Mouse (Mus musculus): ENCODE data around the gene Tex45. TPM values are rescaled to one million over a fixed set of nuclear protein-coding genes. Genes with fewer than 3 reads are reported as not detected.

The Tex45 gene
- total RNA-seq, 2 experiments from 2014 or later: not detected

- no peak for ATAC-seq (ENCODE audit: poor library complexity, severe bottlenecking)
Observed at GRCm38 (mm10) chr8:3531936-3532335, 61.3 kb downstream of the Tex45 start.

DNA sequence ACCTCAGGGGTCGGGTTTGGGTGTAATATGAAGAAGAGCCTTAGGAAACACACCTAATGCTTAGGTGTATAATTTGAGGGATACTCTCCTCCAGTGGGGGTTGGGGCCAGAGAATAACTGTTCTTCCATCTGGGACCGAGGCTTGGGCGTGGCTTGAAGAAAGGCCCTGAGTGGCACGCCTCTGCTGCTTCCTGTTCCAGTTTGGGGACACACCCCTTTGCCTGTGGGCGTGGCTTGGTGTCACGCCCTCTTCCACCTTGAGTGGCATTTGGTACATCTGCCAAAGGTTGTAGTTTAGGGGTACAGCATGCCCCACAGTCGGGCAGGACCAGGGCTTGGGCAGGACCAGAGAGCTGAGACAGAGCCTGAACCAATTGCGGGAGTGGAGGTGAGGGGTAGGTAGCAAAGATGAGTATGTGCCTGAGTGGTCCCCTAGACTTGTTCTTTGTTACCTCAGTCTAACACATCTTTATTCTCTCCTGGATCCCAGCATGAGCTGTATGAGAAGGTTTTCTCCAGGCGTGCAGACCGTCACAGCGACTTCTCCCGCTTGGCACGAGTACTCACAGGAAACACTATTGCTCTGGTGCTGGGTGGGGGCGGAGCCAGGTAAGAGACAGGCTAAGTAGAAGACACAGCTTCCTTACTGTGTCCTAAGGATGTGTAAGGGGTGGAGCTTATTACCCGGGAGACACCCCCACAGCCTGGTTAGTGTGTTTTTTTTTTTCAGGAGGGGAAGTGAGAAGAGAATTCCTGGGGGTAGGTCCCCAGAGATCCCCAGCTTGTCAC is 65.6 kb downstream of the Tex45 start:
- peak; percentile 72 for ATAC-seq (ENCODE audit: poor library complexity, severe bottlenecking)

Other genes starting within 250 kb of the Tex45 start
- 23.7 and 24.8 TPM in 2 replicates for gene Insr, start 191.2 kb upstream of the Tex45 start, total RNA-seq (2015)
- gene Insr, start 191.2 kb upstream of the Tex45 start, total RNA-seq (2017): 13.5 and 18.1 TPM in 2 replicates
- gene A430078G23Rik, start 117.4 kb upstream of the Tex45 start, total RNA-seq (2015): 17.0 and 17.9 TPM in 2 replicates
- 30.3 and 35.7 TPM in 2 replicates for gene A430078G23Rik, start 117.4 kb upstream of the Tex45 start, total RNA-seq (2017)
- gene Arhgef18, start 77.9 kb upstream of the Tex45 start, total RNA-seq (2015): 43.8 and 45.0 TPM in 2 replicates
- 38.4 and 45.7 TPM in 2 replicates for gene Arhgef18, start 77.9 kb upstream of the Tex45 start, total RNA-seq (2017)
- 0.20 and 0.32 TPM in 2 replicates for gene Pex11g, start 3.2 kb upstream of the Tex45 start, total RNA-seq (2015)
- gene Pex11g, start 3.2 kb upstream of the Tex45 start, total RNA-seq (2017): 0.99 TPM in 1 of 2 replicates, not detected in the other
- 6.7 and 7.9 TPM in 2 replicates for gene Zfp358, start 22.3 kb downstream of the Tex45 start, total RNA-seq (2015)
- gene Zfp358, start 22.3 kb downstream of the Tex45 start, total RNA-seq (2017): 2.4 and 3.3 TPM in 2 replicates
- 20.1 and 22.7 TPM in 2 replicates for gene Mcoln1, start 29.6 kb downstream of the Tex45 start, total RNA-seq (2015)
- gene Mcoln1, start 29.6 kb downstream of the Tex45 start, total RNA-seq (2017): 32.9 and 42.3 TPM in 2 replicates
- gene Pnpla6, start 44.5 kb downstream of the Tex45 start, total RNA-seq (2015): 9.5 and 13.9 TPM in 2 replicates
- gene Pnpla6, start 44.5 kb downstream of the Tex45 start, total RNA-seq (2017): 9.2 and 15.6 TPM in 2 replicates
- gene C330021F23Rik, start 97.1 kb downstream of the Tex45 start, total RNA-seq (2015): not detected in 2 replicates
- gene C330021F23Rik, start 97.1 kb downstream of the Tex45 start, total RNA-seq (2017): not detected in 2 replicates
- 0.05 and 0.45 TPM in 2 replicates for gene Camsap3, start 116.4 kb downstream of the Tex45 start, total RNA-seq (2015)
- 0.08 TPM in 1 of 2 replicates, not detected in the other for gene Camsap3, start 116.4 kb downstream of the Tex45 start, total RNA-seq (2017)
- gene Xab2, start 150.5 kb downstream of the Tex45 start, total RNA-seq (2015): 13.2 and 17.4 TPM in 2 replicates
- 43.0 and 44.1 TPM in 2 replicates for gene Xab2, start 150.5 kb downstream of the Tex45 start, total RNA-seq (2017)
- gene Pet100, start 150.7 kb downstream of the Tex45 start, total RNA-seq (2015): 145 and 169 TPM in 2 replicates
- 244 and 284 TPM in 2 replicates for gene Pet100, start 150.7 kb downstream of the Tex45 start, total RNA-seq (2017)
- not detected in 2 replicates for gene Pcp2, start 154.7 kb downstream of the Tex45 start, total RNA-seq (2015)
- gene Pcp2, start 154.7 kb downstream of the Tex45 start, total RNA-seq (2017): not detected in 2 replicates
- 160 and 188 TPM in 2 replicates for gene Stxbp2, start 160.1 kb downstream of the Tex45 start, total RNA-seq (2015)
- 148 and 205 TPM in 2 replicates for gene Stxbp2, start 160.1 kb downstream of the Tex45 start, total RNA-seq (2017)
- gene Retn, start 184.9 kb downstream of the Tex45 start, total RNA-seq (2015): 0.22 TPM in 1 of 2 replicates, not detected in the other
- 0.45 and 0.59 TPM in 2 replicates for gene Retn, start 184.9 kb downstream of the Tex45 start, total RNA-seq (2017)
- gene Mcemp1, start 194.9 kb downstream of the Tex45 start, total RNA-seq (2015): 240 and 256 TPM in 2 replicates
- 223 and 233 TPM in 2 replicates for gene Mcemp1, start 194.9 kb downstream of the Tex45 start, total RNA-seq (2017)
- gene Fcor, start 201.5 kb downstream of the Tex45 start, total RNA-seq (2015): 14.4 and 15.0 TPM in 2 replicates
- gene Fcor, start 201.5 kb downstream of the Tex45 start, total RNA-seq (2017): 6.3 and 22.9 TPM in 2 replicates
- gene Trappc5, start 205.4 kb downstream of the Tex45 start, total RNA-seq (2015): 19.8 and 24.6 TPM in 2 replicates
- 38.7 and 40.6 TPM in 2 replicates for gene Trappc5, start 205.4 kb downstream of the Tex45 start, total RNA-seq (2017)
- gene Fcer2a, start 223.3 kb downstream of the Tex45 start, total RNA-seq (2015): 0.13 and 0.41 TPM in 2 replicates
- gene Fcer2a, start 223.3 kb downstream of the Tex45 start, total RNA-seq (2017): 0.33 TPM in 1 of 2 replicates, not detected in the other
- 0.55 and 1.3 TPM in 2 replicates for gene Clec4g, start 249.8 kb downstream of the Tex45 start, total RNA-seq (2015)
- 0.33 and 1.2 TPM in 2 replicates for gene Clec4g, start 249.8 kb downstream of the Tex45 start, total RNA-seq (2017)

Measured in megakaryocyte, adult 5-6 weeks (primary cell).